Mouse (Mus musculus) adrenal gland, adult (tissue): ENCODE measurements around the gene Timm23.
"Not testable (repeated sequence)": the region's sequence is repeated elsewhere in the genome, so short reads cannot be mapped to it uniquely, and the experiment has no call there.

ENCODE experiments used
- DNase-seq, 2 experiments: peaks; one replicate each; pipeline ENCODE4 v3.0.0; 2022 to 2023; ENCODE audit warnings: low spot score in 1 of 2; ENCODE audit not compliant: inconsistent age in 2 of 2

Timm23 gene

DNA sequence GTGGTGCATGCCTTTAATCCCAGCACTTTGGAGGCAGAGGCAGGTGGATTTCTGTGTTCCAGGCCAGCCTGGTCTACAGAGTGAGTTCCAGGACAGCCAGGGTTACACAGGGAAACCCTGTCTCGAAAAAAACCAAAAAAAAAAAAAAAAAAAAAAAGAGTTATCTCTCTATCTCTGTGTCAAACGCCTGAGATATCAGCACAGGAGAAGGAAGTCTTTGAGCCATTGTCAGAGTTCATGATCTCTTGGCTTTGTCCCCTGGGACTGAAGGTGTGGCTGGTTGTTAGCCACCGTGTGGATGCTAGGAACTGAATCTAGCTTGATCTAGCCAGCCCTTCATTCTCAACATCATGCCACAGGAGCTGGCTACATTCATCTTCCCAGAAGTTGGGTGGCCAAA, 65.2 kb downstream of the Timm23 start:
- DNase-seq, result not testable (repeated sequence)

DNA sequence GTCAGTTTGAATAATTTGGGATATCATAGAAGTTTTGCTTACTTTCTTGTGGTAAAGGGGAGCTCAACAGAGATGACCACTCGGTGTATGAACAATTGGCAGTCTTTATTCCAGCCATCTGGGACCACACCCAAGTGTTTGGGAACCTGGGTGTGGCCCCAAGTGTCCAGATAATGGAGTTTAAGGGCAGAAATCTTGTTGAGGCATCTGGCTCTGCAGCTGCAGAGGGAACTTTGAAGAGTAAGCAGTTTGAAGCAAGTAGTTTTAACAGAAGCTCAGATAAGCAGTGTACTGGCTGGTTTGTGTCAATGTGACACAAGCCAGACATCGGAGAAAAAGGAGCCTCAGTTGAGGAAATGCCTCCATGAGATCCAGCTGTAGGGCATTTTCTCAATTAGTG, 67.4 kb downstream of the Timm23 start:
- no peak for DNase-seq

DNA sequence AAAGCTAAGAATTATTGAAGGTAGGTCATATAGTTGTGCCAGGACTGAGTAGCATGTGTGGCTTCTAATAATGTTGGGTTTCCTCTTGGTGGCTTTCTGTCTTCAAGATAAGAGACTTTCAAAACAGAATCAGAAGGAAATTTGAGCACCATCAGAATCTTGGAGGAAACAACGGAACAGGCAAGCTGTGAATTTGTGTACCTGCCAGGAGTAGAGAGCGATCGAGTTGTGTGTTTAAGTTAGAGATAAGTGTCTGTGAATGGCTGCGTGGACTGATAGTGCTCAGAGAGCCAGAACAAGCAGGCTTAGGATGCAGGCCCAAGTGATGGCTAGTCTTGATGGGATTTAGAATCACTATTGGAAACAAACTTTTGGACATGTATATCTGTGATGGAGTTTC, 69.9 kb downstream of the Timm23 start:
- DNase-seq, result no peak
